Mouse (Mus musculus): Measurements from ENCODE around the gene Klhl33.

- TF ChIP-seq CTCF (IDR thresholded peaks at IDR 0.05), result no peak; the same call in 1 of the 2 replicates
- no peak for TF ChIP-seq EP300 (IDR thresholded peaks at IDR 0.05)
Measured at GRCm38 (mm10) chr14:50930754-50931492, 33.6 kb upstream of the Klhl33 start, which contains the start of the genes Pip4p1 and Pnp.
